ENCODE assay signal across 7 mouse cellular contexts in the genomic region with DNA sequence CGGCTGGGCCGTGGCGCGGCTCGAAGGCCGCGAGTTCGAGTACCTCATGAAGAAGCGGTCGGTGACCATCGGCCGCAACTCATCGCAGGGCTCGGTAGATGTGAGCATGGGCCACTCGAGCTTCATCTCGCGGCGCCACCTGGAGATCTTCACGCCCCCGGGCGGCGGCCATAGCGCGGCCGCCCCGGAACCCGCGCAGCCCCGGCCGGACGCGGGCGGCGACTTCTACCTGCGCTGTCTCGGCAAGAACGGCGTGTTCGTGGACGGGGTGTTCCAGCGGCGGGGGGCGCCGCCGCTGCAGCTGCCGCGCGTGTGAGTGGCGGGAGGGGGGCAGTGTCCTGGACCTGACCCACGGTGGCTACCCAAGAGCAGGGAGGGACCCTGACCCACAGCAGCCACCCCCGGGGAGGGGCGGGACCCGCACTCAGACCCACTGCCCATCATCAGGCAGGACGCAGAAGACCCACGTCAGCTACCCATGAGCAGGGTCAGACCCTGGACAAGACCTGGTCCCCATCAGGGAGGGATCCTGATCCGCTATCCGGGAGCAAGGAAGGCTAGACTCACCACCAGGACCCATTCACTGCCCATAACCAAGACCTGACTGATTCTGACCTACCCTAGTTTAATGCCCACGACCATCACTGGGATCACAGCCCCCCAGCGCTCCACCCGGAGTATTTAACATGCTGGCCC. TPM values are rescaled to one million over a fixed set of nuclear protein-coding genes. Genes with fewer than 3 reads are reported as not detected.
DNase-seq lines count a peak whose midpoint lies in the region; ATAC-seq and TF ChIP-seq lines count a peak whose summit lies in the region.

No protein-coding gene starts in this region.

- TF ChIP-seq POLR2A in liver, adult 2 months (IDR thresholded peaks at IDR 0.05; ENCODE audit: extremely low read depth, insufficient read depth, low read length), result no peak

- TF ChIP-seq CTCF in hindbrain, postnatal 0 days (IDR thresholded peaks at IDR 0.05; ENCODE audit: low read depth), result no peak
- TF ChIP-seq CTCF in liver, adult 2 months (IDR thresholded peaks at IDR 0.05; ENCODE audit: low read depth, low read length), result no peak

- peak overlapping the region; percentile 96 for H3K27ac ChIP-seq in hindbrain, postnatal 0 days
- H3K27ac ChIP-seq in liver, adult 2 months (replicated peaks; ENCODE audit: insufficient read depth, low read depth, low read length), result peak overlapping the region; percentile 67
- H3K27ac ChIP-seq in midbrain, embryonic 15.5 days, result peak overlapping the region; percentile 96

- H3K36me3 ChIP-seq in hindbrain, postnatal 0 days (ENCODE audit: insufficient read depth, low read length), result peaks cover 2% of the 10 kb centered on the region; the same call in 1 of the 2 replicates
- peaks cover 5% of the 10 kb centered on the region for H3K36me3 ChIP-seq in liver, adult 2 months (ENCODE audit: control insufficient read depth, insufficient read depth, low read length)
- peaks cover 10% of the 10 kb centered on the region; the same call in 1 of the 2 replicates for H3K36me3 ChIP-seq in midbrain, embryonic 15.5 days (replicated peaks)

- H3K4me1 ChIP-seq in hindbrain, postnatal 0 days (ENCODE audit: insufficient read depth, low read length), result peaks cover 11% of the 10 kb centered on the region; the same call in 1 of the 2 replicates
- peaks cover 9% of the 10 kb centered on the region for H3K4me1 ChIP-seq in liver, adult 2 months (ENCODE audit: control insufficient read depth, insufficient read depth, low read length)
- H3K4me1 ChIP-seq in midbrain, embryonic 15.5 days, result peaks cover 34% of the 10 kb centered on the region

- H3K79me2 ChIP-seq in liver, adult 2 months (ENCODE audit: control insufficient read depth, insufficient read depth, low read length), result peaks cover 25% of the 10 kb centered on the region

- peak; percentile 18 for ATAC-seq in hindbrain, postnatal 0 days
- peak; percentile 24 for ATAC-seq in midbrain, embryonic 15.5 days (replicated peaks)

- peak overlapping the region; percentile 98 for H3K9ac ChIP-seq in hindbrain, postnatal 0 days (replicated peaks; ENCODE audit: low read length)
- H3K9ac ChIP-seq in liver, adult 2 months (ENCODE audit: low read depth, low read length), result peak overlapping the region; percentile 96
- H3K9ac ChIP-seq in midbrain, embryonic 15.5 days, result peak overlapping the region; percentile 93

- H3K9me3 ChIP-seq in hindbrain, postnatal 0 days (ENCODE audit: low read length), result no peaks in the 10 kb centered on the region
- H3K9me3 ChIP-seq in midbrain, embryonic 15.5 days, result no peaks in the 10 kb centered on the region

- H3K27me3 ChIP-seq in hindbrain, postnatal 0 days (ENCODE audit: insufficient read depth, low read length), result no peaks in the 10 kb centered on the region
- H3K27me3 ChIP-seq in liver, adult 2 months (ENCODE audit: control insufficient read depth, insufficient read depth, low read length), result no peaks in the 10 kb centered on the region
- H3K27me3 ChIP-seq in midbrain, embryonic 15.5 days (replicated peaks), result no peaks in the 10 kb centered on the region

- under 1% methylated on average over 51 of the region's 60 CpGs for WGBS in hindbrain, postnatal 0 days
- under 1% methylated on average over 59 of the region's 60 CpGs for WGBS in liver, adult 2 months
- under 1% methylated on average over 51 of the region's 60 CpGs for WGBS in midbrain, embryonic 15.5 days

- peak overlapping the region; percentile 76 for H3K4me2 ChIP-seq in hindbrain, postnatal 0 days (ENCODE audit: low read depth, low read length)
- peak overlapping the region; percentile 91 for H3K4me2 ChIP-seq in midbrain, embryonic 15.5 days

- H3K4me3 ChIP-seq in hindbrain, postnatal 0 days (ENCODE audit: low read length), result peak overlapping the region; percentile 84
- H3K4me3 ChIP-seq in liver, adult 2 months (ENCODE audit: insufficient read depth, low read depth, low read length), result peak overlapping the region; percentile 96
- H3K4me3 ChIP-seq in midbrain, embryonic 15.5 days, result peak overlapping the region; percentile 79

- DNase-seq in R1 (ENCODE audit: low read depth, low spot score), result peak; percentile 41
- DNase-seq in cerebellum, adult 9-11 months, result peak; percentile 71
- DNase-seq in frontal cortex, postnatal 25 days (ENCODE audit: low spot score in 2 of 2), result peak; percentile 13 to 19
- peak; percentile 5 for DNase-seq in hindbrain, postnatal 0 days (ENCODE audit: low spot score)
- no peak for DNase-seq in liver, adult 2 months (ENCODE audit: extremely low read depth, low read depth, low spot score)
- peak; percentile 50 to 80 for DNase-seq in spleen, postnatal 4 days (ENCODE audit: low spot score in 2 of 2)

RNA-seq across cellular contexts. Expression of a gene that starts 0.6 kb away (rescaled TPM):
- 89.7 and 95.1 TPM in 2 replicates for total RNA-seq in hindbrain, postnatal 0 days (2014; rRNA removed)
- 11.4 and 12.8 TPM in 2 replicates for polyA plus RNA-seq in hindbrain, postnatal 0 days (2015; fragmentation: Nextera tagmentation; extraction: Ambion mirVana)
- total RNA-seq in liver, adult 2 months (2014; rRNA removed), result 4.3 and 6.4 TPM in 2 replicates
- 12.2 and 17.5 TPM in 2 replicates for polyA plus RNA-seq in liver, adult 2 months (2012; rRNA removed)
- polyA plus RNA-seq in midbrain, embryonic 15.5 days (2015; fragmentation: Nextera tagmentation; extraction: Ambion mirVana), result 14.3 and 17.1 TPM in 2 replicates

RNA-seq across cellular contexts. Expression of a gene that starts 23.3 kb away (rescaled TPM):
- total RNA-seq in hindbrain, postnatal 0 days (2014; rRNA removed), result 108 and 137 TPM in 2 replicates
- 34.3 and 36.2 TPM in 2 replicates for polyA plus RNA-seq in hindbrain, postnatal 0 days (2015; fragmentation: Nextera tagmentation; extraction: Ambion mirVana)
- 39.8 and 44.3 TPM in 2 replicates for total RNA-seq in liver, adult 2 months (2014; rRNA removed)
- 39.5 and 45.3 TPM in 2 replicates for polyA plus RNA-seq in liver, adult 2 months (2012; rRNA removed)
- 101 and 106 TPM in 2 replicates for polyA plus RNA-seq in midbrain, embryonic 15.5 days (2015; fragmentation: Nextera tagmentation; extraction: Ambion mirVana)

RNA-seq across cellular contexts. Expression of a gene that starts 31.2 kb away (rescaled TPM):
- total RNA-seq in hindbrain, postnatal 0 days (2014; rRNA removed), result 20.6 and 25.6 TPM in 2 replicates
- 20.5 and 21.2 TPM in 2 replicates for polyA plus RNA-seq in hindbrain, postnatal 0 days (2015; fragmentation: Nextera tagmentation; extraction: Ambion mirVana)
- 8.0 TPM in 2 replicates for total RNA-seq in liver, adult 2 months (2014; rRNA removed)
- 8.2 and 10.9 TPM in 2 replicates for polyA plus RNA-seq in liver, adult 2 months (2012; rRNA removed)
- 38.4 and 41.4 TPM in 2 replicates for polyA plus RNA-seq in midbrain, embryonic 15.5 days (2015; fragmentation: Nextera tagmentation; extraction: Ambion mirVana)

RNA-seq across cellular contexts. Expression of a gene that starts 55.8 kb away (rescaled TPM):
- 16.7 and 20.1 TPM in 2 replicates for total RNA-seq in hindbrain, postnatal 0 days (2014; rRNA removed)
- polyA plus RNA-seq in hindbrain, postnatal 0 days (2015; fragmentation: Nextera tagmentation; extraction: Ambion mirVana), result 34.8 and 35.3 TPM in 2 replicates
- total RNA-seq in liver, adult 2 months (2014; rRNA removed), result 5.4 and 7.9 TPM in 2 replicates
- 8.2 and 8.6 TPM in 2 replicates for polyA plus RNA-seq in liver, adult 2 months (2012; rRNA removed)
- 22.4 and 26.6 TPM in 2 replicates for polyA plus RNA-seq in midbrain, embryonic 15.5 days (2015; fragmentation: Nextera tagmentation; extraction: Ambion mirVana)

RNA-seq across cellular contexts. Expression of a gene that starts 56.1 kb away (rescaled TPM):
- total RNA-seq in hindbrain, postnatal 0 days (2014; rRNA removed), result 80.2 and 89.6 TPM in 2 replicates
- 30.7 and 35.2 TPM in 2 replicates for polyA plus RNA-seq in hindbrain, postnatal 0 days (2015; fragmentation: Nextera tagmentation; extraction: Ambion mirVana)
- 6.1 and 7.5 TPM in 2 replicates for total RNA-seq in liver, adult 2 months (2014; rRNA removed)
- 7.4 and 11.6 TPM in 2 replicates for polyA plus RNA-seq in liver, adult 2 months (2012; rRNA removed)
- 33.7 and 34.6 TPM in 2 replicates for polyA plus RNA-seq in midbrain, embryonic 15.5 days (2015; fragmentation: Nextera tagmentation; extraction: Ambion mirVana)
